Mouse (Mus musculus): ENCODE measurements around the gene Zfp524.

DNA sequence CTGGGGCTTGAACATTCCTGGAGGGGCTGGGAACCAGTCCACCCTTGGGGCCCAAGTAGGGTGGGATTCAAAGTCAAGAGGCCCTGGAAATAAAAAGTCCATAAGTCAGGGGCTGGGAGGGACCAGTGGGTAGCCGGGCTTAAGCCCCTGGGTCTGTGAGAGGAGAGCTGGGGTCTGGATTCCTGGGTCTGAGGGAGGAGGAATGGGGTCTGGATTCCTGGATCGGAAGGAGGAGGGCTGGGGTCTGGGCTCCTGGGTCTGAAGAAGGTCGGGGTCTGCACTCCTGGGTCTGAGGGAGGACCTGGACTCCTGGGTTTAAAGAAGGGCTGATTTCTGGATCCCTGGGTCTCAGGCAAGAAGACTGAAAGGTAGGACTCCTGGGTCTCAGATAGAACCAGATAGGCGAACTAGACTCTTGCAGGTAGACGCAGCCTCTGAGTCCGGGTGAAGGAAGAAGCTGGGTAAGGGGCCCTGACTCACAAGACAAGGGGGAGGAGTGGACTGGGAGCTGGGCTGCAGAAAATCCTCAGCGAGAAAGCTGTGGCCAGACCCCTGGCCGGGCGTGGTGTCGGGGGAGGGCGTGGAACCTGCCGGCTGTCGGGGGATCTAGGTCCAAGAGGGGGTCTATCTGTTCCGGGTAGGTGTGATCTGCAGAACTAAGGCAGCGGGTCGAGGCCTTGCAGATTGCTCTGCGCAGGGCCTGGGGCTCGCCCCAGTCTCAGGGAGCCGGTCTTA, 18.8 kb upstream of the Zfp524 start:
- TF ChIP-seq CTCF (IDR thresholded peaks at IDR 0.05) = no peak
- TF ChIP-seq EP300 (IDR thresholded peaks at IDR 0.05; ENCODE audit: insufficient read depth, low read depth, low read length) = no peak

All from heart, adult 2 months (tissue).